Mouse (Mus musculus): ENCODE data around the gene C130050O18Rik. TPM values are rescaled to one million over a fixed set of nuclear protein-coding genes. Genes with fewer than 3 reads are reported as not detected.

The C130050O18Rik gene
- polyA plus RNA-seq, 1 experiment, result 0.44 TPM

DNA sequence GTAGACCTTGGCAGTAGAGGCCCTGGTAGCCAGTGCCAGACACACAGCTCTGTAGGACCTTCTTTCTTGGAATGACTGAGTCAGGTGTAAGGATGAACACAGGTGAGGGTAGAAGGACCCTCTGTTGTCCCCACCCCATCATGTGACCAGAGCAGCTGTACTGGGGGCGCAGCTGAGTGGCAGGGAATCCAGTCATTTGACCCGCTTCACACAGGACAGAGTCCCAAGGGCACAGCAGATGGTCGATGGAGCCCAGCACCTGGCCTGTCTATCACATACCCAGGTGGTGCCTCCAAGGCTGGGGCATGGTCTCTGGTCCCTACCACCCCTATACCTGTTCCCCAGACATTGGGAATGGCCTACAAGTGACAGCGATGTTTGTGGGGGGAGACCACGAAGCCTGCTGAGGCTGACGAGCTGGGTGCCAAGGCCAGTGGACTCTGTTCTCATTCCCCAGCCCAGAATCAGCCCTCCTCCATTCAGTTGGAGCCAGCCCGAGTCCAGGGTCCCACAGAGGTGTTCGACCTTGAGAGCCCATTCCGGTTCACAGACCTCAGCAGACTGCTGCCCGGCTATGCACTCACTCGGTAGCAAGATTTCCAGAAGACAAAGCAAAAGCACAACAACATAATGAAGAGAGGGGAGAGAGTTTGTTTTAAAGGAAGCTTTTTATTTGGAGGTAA is 36.3 kb upstream of the C130050O18Rik start:
- TF ChIP-seq CTCF (IDR thresholded peaks at IDR 0.05; ENCODE audit: extremely low read depth, insufficient read depth, low read length), result no peak
- no peak for TF ChIP-seq POLR2A (IDR thresholded peaks at IDR 0.05; ENCODE audit: extremely low read depth, insufficient read depth, low read length)
- Histone ChIP-seq H3K4me3 (ENCODE audit: insufficient read depth, low read length) (no peak overlapping the region), H3K4me1 (ENCODE audit: control insufficient read depth, insufficient read depth, low read length) (peaks cover 9% of the 10 kb centered on the region), H3K27ac (ENCODE audit: insufficient read depth, low read length) (no peak overlapping the region)

DNA sequence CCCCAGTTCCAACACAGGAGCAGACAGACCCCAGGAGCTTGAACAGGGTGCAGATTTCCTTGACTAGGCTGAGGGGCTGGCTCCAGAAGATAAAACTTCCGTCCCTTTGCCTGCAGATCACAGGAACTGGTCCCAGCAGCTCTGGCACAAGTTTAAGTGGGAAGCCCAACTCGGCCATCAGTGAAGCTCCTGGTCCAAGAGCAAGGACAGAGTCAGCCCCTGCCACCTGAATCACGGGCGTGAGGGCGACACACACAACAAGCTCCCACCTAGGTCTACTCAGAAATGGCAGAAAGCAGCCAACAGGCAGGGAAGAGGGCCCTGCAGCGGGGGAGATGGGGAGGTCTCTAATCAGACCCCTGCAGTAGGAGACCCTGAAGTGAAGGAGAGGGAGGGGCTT is 34.7 kb upstream of the C130050O18Rik start:
- Histone ChIP-seq H3K4me3 (ENCODE audit: insufficient read depth, low read length) (no peak overlapping the region), H3K4me1 (ENCODE audit: control insufficient read depth, insufficient read depth, low read length) (peaks cover 5% of the 10 kb centered on the region), H3K27ac (ENCODE audit: insufficient read depth, low read length) (peak overlapping the region; percentile 3; the same call in 1 of the 2 replicates)
- no peak for TF ChIP-seq CTCF (IDR thresholded peaks at IDR 0.05; ENCODE audit: extremely low read depth, insufficient read depth, low read length)
- TF ChIP-seq POLR2A (IDR thresholded peaks at IDR 0.05; ENCODE audit: extremely low read depth, insufficient read depth, low read length), result no peak

DNA sequence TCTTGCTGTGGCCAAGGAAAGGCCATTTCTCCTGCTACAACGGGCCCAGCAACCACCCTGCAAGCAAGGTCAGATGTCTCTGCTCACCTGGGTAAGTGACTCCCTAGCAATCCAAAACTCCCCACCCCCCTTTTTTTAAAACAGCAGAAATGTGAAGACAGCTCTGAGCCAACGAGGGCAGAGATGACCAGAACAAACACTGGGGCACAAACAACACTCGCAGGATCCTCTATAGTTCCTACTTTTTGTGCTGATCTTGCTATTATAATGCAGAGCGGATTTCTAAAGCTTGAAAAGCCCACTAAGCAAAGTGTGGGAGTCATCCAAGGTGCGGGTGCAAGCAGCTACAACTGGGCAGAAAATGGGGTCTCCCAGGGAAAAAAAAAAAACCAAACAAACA is 34.0 kb upstream of the C130050O18Rik start:
- peak overlapping the region; percentile 82; the same call in 1 of the 2 replicates for H3K27ac ChIP-seq (ENCODE audit: insufficient read depth, low read length)
- peaks cover 5% of the 10 kb centered on the region for H3K4me1 ChIP-seq (ENCODE audit: control insufficient read depth, insufficient read depth, low read length)
- TF ChIP-seq POLR2A (IDR thresholded peaks at IDR 0.05; ENCODE audit: extremely low read depth, insufficient read depth, low read length) (no peak), CTCF (IDR thresholded peaks at IDR 0.05; ENCODE audit: extremely low read depth, insufficient read depth, low read length) (no peak)
- H3K4me3 ChIP-seq (ENCODE audit: insufficient read depth, low read length), result peak overlapping the region; percentile 51; the same call in 1 of the 2 replicates

DNA sequence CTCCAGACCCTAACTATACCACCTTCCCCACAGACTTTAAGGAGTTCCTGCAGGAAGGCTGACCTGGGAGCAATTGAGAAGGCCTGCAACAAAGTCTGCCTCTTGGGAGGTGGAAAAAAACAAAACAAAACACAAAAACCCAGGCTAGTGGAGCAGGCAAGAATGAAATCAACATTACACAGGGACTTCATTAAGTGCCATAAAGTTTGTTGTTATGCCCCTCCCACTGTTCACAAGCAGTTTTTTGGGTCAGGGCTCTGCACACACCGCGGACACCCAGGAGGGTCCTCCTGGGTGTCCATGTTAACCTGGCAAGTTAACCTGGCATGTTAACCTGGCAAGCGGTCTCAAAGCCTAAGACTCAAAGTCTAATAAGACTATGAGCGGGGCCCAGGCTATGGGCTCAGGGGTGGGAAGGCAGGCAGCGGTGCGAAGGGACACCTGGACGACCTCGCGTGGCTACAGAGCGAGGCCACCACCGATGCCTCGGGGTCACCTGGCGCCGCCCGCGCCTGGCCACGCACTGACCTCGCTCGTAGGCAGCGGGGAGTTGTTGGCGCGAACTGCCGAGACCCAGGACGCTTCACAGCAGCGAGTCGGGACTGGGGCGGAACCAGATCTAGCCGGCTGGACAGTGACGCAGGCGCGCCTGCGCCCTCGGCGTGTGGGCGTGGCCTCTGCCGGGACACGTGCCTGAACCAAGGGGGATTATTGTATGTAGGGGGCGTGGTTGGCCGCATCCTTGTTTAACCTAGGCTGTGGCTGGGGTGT is 33.3 kb upstream of the C130050O18Rik start:
- TF ChIP-seq CTCF (IDR thresholded peaks at IDR 0.05; ENCODE audit: extremely low read depth, insufficient read depth, low read length) (no peak), POLR2A (IDR thresholded peaks at IDR 0.05; ENCODE audit: extremely low read depth, insufficient read depth, low read length) (peak; percentile 90)
- peak overlapping the region; percentile 82 for H3K27ac ChIP-seq (ENCODE audit: insufficient read depth, low read length)
- H3K4me3 ChIP-seq (ENCODE audit: insufficient read depth, low read length), result peak overlapping the region; percentile 51
- H3K4me1 ChIP-seq (ENCODE audit: control insufficient read depth, insufficient read depth, low read length), result peaks cover 3% of the 10 kb centered on the region

DNA sequence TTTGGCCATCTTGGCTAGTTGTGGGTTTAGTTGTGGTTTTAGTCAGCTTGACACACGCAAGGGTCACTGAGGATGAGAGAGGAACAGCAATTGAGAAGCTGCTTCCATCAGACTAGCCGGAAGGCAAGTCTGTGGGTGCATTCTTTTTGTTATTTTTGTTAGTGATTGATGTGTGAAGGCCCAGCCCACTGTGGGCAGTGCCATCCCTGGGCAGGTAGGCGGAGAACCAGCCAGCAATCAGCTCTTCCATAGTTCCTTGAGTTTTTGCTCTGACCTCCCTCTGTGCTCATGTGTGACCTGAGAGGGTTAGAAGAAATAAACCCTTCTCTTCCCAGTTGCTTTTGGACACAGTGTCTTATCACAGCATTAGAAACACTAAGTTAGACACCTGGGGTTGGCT is 32.0 kb upstream of the C130050O18Rik start:
- H3K27ac ChIP-seq (ENCODE audit: insufficient read depth, low read length), result no peak overlapping the region
- H3K4me1 ChIP-seq (ENCODE audit: control insufficient read depth, insufficient read depth, low read length), result peaks cover 6% of the 10 kb centered on the region
- H3K4me3 ChIP-seq (ENCODE audit: insufficient read depth, low read length), result no peak overlapping the region
- TF ChIP-seq POLR2A (IDR thresholded peaks at IDR 0.05; ENCODE audit: extremely low read depth, insufficient read depth, low read length) (no peak), CTCF (IDR thresholded peaks at IDR 0.05; ENCODE audit: extremely low read depth, insufficient read depth, low read length) (no peak)

DNA sequence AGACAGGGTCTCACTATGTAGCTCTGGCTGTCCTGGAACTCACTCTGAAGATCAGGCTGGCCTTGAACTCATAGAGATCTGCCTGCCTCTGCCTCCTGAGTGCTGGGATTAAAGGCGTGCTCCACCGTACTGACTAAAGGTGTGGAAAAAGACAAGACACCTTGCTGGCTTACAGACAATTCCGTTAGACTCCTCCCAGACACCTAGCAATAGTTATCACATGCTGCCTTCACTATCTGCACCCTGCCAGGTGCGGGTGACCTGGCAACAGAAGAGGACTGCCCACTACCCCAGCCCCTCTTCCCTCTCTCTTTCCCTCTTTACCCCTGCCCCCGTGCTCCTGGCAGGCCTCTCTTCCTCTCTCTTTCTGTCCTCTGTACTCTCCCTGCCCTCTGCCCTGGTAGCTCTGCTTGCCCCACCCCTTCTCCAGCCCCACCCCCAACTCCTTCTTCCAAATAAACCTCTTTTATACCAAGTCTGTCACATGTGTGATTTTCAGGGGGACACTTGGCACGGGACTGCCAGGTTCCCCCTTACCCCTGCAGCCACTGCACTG is 31.1 kb upstream of the C130050O18Rik start:
- H3K4me1 ChIP-seq (ENCODE audit: control insufficient read depth, insufficient read depth, low read length), result peaks cover 6% of the 10 kb centered on the region
- H3K27ac ChIP-seq (ENCODE audit: insufficient read depth, low read length), result no peak overlapping the region
- TF ChIP-seq CTCF (IDR thresholded peaks at IDR 0.05; ENCODE audit: extremely low read depth, insufficient read depth, low read length) (no peak), POLR2A (IDR thresholded peaks at IDR 0.05; ENCODE audit: extremely low read depth, insufficient read depth, low read length) (no peak)
- no peak overlapping the region for H3K4me3 ChIP-seq (ENCODE audit: insufficient read depth, low read length)

DNA sequence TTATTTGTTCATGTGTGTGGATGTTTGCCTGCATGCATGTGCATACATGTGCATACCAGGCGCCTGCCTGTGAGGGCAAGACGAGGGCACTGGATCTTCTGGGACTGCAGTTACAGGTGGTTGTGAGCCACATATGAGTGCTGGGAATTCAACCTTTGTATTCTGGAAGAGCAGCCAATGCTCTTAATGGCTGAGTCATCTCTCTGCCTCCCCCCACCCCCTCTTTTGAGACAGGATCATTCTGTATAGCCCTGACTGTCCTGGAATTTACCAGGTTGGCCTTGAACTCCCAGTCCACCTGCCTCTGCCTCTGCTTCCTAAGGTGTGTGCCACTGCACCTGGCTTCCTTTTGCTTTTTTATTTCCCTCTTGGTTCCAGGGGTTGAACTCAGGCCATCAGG is 30.2 kb upstream of the C130050O18Rik start:
- no peak for TF ChIP-seq POLR2A (IDR thresholded peaks at IDR 0.05; ENCODE audit: extremely low read depth, insufficient read depth, low read length)
- TF ChIP-seq CTCF (IDR thresholded peaks at IDR 0.05; ENCODE audit: extremely low read depth, insufficient read depth, low read length), result no peak
- peaks cover 6% of the 10 kb centered on the region for H3K4me1 ChIP-seq (ENCODE audit: control insufficient read depth, insufficient read depth, low read length)
- H3K4me3 ChIP-seq (ENCODE audit: insufficient read depth, low read length), result no peak overlapping the region
- H3K27ac ChIP-seq (ENCODE audit: insufficient read depth, low read length), result no peak overlapping the region

DNA sequence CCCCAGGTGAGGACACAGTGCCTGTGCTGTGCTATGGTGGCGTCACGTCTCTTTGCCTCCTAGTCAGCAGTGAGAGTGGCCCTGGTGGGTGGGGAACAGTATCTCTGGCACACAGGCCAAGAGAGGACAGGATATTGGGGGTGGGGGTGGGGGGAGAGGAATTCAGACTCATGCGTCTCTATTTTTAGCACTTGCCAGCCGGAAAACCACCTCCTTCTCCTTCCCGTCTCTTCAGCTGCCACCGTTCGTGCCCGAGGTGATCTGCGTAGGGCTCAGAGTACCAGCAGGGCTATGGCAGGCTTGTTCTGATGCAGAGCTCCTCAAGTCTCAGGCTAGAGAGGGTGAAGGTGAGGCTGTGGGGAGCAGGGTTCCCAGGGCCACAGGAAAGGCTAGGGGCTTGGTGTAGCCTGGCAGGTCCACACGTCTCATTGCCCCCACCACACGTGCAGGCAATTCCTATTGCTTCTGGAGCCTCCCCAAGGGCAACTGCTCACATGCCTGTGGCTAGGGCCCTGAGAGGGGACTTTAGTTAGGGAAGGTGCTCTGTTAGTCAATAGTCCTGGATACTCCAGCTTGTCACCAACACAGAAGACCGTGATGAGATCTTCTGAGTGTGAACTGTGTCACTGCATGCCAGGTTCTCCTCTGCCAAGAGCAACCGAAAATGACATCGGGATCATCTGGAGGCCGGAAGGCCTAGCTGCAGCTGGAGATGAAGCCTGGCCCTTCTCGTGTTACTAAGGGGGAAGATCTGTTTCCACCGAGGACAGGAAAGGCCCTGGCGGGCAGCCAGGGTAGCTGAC is 27.4 kb upstream of the C130050O18Rik start, which contains the start of gene Gpr146:
Gene Gpr146 (plus strand): TSS at position 230 of the 803 bp plus-strand sequence.
- TF ChIP-seq CTCF (IDR thresholded peaks at IDR 0.05; ENCODE audit: extremely low read depth, insufficient read depth, low read length) (no peak), POLR2A (IDR thresholded peaks at IDR 0.05; ENCODE audit: extremely low read depth, insufficient read depth, low read length) (no peak)
- peak within 1 kb of the TSS; percentile 27; the same call in 1 of the 2 replicates for H3K27ac ChIP-seq (ENCODE audit: insufficient read depth, low read length)

DNA sequence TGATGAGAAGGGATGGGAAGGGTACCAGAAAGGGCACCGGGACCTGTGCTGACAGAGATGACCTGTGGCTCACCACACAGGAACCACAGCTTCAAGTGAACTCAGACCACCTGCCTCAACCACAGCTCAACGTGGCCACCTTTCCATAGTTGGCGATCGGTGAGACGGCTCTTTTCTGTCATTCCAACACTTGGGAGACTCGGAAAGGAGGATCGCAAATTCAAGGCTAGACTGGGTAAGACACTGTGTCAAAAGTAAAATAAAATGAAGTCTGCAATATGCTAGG is 26.9 kb upstream of the C130050O18Rik start:
- no peak overlapping the region for H3K4me3 ChIP-seq (ENCODE audit: insufficient read depth, low read length)

More for the DNA sequence above, 27.4 kb upstream of the C130050O18Rik start, which contains the start of gene Gpr146:
- H3K4me1 ChIP-seq (ENCODE audit: control insufficient read depth, insufficient read depth, low read length), result peaks cover 7% of the 10 kb centered on the region
- no peak within 1 kb of the TSS for H3K4me3 ChIP-seq (ENCODE audit: insufficient read depth, low read length)

More for the DNA sequence above, 26.9 kb upstream of the C130050O18Rik start:
- TF ChIP-seq POLR2A (IDR thresholded peaks at IDR 0.05; ENCODE audit: extremely low read depth, insufficient read depth, low read length), result no peak
- TF ChIP-seq CTCF (IDR thresholded peaks at IDR 0.05; ENCODE audit: extremely low read depth, insufficient read depth, low read length), result no peak
- H3K4me1 ChIP-seq (ENCODE audit: control insufficient read depth, insufficient read depth, low read length), result peaks cover 7% of the 10 kb centered on the region
- H3K27ac ChIP-seq (ENCODE audit: insufficient read depth, low read length), result no peak overlapping the region; the same call in 1 of the 2 replicates
